Mouse (Mus musculus) adrenal gland, postnatal 4 days (tissue): ENCODE results near the gene Tfap2c. TPM values are rescaled to one million over a fixed set of nuclear protein-coding genes. Genes with fewer than 3 reads are reported as not detected.

ENCODE experiments used
- DNase-seq, 2 experiments: peaks; one replicate each; pipeline ENCODE4 v3.0.0; 2021 to 2022; ENCODE audit warnings: low spot score in 2 of 2, mixed read lengths in 2 of 2
- long read RNA-seq, 2 experiments: library from polyadenylated mRNA; stranded (forward); transcript quantifications; one replicate each; pipeline ENCODE4 v2.0.0; 2021
- total RNA-seq, 2 experiments: library from RNA; stranded (reverse); gene quantifications; 2 replicates each; pipeline ENCODE4 v1.2.3; 2021

The Tfap2c gene
- under 1 TPM in 1 of 2 experiments, not detected in 1; 0.11 TPM for total RNA-seq
- long read RNA-seq, experiment 1 = 0 reads
- long read RNA-seq, experiment 2 = 0 reads

DNA sequence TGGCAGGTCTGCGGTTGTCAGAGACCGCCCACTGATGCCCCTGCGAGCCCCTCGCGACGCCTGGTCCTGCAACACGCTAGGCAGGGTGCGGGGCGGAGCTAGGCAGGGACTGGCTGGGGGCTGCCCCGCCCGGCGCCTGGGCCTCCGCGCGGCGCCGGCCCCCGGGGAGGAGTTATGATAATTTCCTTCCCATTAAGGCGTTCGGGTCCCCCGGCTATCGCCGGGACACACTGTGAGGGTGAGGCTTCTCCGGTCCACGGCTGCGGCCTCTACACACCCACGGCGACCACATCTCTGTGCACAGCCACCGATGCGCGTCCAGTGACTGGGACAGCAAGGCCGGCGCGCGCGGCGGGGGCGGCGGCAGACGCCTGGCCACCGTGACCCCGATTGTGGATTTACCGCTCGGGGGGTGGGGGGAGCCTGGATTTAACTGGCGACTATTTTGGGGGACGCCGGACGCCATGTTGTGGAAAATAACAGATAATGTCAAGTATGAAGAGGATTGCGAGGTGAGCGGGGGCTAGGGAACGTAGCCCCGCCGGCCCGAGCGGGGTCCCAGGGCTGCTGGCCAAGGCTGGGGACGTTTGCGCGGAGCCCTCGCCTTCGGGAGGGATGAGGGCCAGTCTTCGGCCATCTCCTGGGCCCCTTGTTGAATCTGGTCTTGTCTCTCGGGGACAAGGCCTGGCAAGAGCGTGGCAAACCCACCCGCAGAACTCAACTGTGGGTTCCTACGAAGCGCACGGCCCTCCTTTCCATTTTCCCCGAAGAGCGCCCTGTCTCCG lies at the start of gene Tfap2c:
Gene Tfap2c (plus strand): TSS at position 223 of the 785 bp plus-strand sequence.
- DNase-seq = no peak

- no peak for DNase-seq
Observed at GRCm38 (mm10) chr2:172500752-172501316, 48.6 kb upstream of the Tfap2c start.

GRCm38 (mm10) chr2:172501341-172501740 lies 48.1 kb upstream of the Tfap2c start:
- no peak for DNase-seq

GRCm38 (mm10) chr2:172502168-172502567 lies 47.2 kb upstream of the Tfap2c start:
- DNase-seq = no peak

GRCm38 (mm10) chr2:172506121-172506520 lies 43.3 kb upstream of the Tfap2c start:
- DNase-seq = no peak

GRCm38 (mm10) chr2:172510056-172510712 lies 39.2 kb upstream of the Tfap2c start:
- no peak for DNase-seq

GRCm38 (mm10) chr2:172510899-172511298 lies 38.5 kb upstream of the Tfap2c start:
- no peak for DNase-seq

DNA sequence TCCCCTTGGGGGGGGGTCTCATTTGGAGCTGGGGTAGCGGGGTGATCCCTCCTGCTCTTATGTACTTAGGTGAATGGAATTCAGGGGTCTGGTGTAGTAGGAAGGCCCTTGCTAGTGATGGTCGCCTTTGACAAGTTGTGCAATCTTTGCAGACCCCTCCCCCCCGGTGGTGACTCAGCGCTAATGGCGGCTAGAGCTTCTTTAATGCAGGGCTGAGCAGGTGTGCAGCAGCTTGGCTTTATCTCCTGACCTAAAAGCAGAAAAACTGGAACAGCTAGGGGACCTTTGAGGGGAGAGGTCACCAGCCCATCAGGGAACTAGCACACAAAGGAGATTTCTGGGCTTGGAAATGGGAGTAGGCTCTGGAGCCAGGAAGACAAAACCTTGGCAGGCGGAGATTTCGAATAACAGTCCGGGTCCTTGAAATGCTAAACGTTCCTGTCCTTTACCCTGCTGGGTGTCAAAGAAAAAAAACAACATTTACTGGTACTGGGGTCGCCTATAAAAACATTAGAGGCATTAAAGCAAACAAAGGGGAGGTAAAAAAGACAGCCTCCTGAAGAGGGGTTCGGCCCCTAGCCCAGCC lies 32.9 kb upstream of the Tfap2c start:
- no peak for DNase-seq

GRCm38 (mm10) chr2:172520616-172521371 lies 28.6 kb upstream of the Tfap2c start:
- DNase-seq = no peak

- no peak for DNase-seq
Observed at GRCm38 (mm10) chr2:172522528-172522927, 26.9 kb upstream of the Tfap2c start.

GRCm38 (mm10) chr2:172527175-172527574 lies 22.2 kb upstream of the Tfap2c start:
- no peak for DNase-seq

DNA sequence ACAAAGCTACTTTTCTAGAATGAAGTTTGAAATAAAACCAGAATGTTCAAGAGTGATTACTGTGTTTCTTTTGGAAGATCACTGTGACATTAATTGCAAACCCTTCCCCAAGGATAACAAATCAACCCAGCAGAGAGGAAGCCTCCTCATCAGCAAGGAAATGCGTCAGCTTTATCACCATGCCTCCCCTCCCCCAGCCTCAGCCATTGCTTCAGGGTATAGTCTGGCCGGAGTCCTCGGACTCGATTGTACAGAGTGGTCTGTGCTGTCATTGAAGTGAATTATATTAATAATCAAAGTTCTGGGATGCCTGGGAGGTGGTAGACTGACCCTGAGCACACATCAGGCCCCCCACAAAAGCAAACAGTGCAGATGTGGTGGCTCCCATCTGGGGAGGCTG lies 5.4 kb upstream of the Tfap2c start:
- no peak for DNase-seq

GRCm38 (mm10) chr2:172544601-172545127 lies 4.7 kb upstream of the Tfap2c start:
- no peak for DNase-seq

DNA sequence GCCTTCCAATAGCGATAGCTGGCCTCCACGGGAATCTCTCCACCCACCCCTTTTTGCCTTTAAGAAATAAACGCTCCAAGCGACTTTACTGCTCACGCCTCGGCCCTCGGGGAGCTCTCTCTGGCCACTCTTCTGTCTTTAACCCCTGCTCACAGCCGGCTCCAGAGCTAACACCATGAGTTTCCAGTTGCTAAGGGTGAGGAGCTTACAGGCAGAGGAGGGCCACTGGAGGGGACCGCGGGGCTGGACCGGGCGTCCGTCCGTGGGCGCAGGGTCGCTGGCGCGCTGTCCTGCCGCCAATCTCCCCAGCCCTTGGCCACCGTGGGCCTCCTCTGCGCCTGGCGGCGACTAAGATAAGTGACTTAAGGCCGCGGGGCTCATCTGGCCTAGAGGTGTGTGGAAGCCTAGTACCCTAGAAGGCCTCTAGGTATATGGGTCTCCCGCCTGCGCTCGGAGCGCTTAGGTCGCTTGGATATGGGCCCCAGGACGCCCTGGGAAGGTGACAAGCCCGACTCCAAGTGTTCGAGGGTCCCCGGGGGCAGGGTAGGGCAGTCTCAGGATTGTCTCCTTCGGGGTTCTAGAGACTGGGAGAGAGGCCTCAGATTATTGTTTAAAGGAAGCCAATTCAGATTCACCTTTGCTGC lies 3.7 kb upstream of the Tfap2c start:
- no peak for DNase-seq

DNA sequence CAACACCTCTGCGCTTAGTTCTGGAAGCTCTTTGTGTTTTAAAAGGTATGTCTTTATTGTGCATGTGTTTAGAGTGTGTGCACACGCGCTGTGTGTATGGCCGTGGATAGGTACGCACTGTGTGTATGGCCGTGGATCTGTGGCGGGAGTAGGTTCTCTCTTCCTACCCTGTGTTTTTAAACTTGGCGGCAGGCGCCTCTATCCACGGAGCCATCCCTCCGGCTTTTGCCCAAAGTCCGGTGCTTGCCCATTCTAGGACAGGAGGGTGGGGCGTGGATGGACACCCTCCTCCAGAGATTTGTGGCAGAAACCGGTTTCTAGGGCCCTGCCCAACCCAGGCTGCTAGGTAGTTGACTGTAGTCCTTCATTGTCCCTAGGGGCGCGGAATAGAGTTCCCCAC lies 2.8 kb upstream of the Tfap2c start:
- no peak for DNase-seq

DNA sequence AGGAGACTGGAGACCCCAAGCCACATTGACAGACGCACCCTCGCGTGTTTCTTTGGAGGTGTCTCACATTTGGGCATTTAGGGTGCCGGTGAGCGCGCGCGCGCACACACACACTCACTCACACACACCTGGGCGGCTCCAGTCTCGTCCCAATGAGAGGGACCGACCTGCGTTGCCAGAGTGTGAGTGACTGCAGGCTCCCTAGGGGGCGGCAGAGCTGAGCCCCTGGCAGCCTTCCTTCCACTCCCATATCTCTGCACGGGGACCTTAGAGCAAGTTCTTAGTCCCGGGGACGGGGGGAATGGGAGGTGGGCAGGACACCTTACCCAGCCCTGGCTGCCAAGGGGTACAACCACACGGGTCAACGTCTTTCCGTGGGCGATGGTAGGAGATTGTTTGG lies 2.3 kb upstream of the Tfap2c start:
- DNase-seq = no peak

DNA sequence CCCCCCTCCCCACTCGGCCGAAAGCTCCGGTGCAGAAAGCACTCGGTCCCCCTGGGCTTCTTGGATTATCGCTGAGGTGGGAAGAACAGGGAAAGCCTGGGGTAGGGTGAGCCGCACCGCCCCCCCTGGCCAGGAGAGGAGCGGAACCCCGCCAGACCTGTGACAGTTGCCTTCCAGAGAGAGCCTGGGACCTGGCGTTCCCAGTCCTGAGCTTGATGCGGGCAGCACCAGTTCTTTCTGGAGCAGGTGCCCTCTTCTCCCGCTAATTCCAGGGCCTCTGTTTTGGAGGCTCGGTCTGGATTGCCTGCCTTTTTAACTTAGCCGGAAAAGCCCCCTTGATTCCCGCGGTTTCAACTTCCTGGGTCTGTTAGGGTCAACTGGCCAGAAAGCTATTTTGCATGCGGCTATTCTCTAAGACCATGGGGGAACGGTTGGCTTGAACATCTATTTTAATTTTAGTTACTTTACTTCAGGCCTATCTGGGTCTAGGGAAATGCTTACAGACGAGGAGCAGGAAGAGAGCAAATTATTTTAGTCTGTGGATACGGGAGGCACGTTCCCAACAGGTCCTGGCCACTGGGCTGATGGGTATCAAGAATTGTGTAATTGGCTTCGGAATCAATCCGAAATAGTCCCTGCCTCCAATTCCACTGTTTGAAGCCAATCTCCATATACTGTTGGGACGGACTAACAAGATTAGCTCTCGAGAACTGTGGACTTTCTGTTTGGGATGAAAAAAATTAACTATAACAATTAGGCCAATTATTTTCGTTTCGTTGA lies 1.4 kb upstream of the Tfap2c start:
- no peak for DNase-seq

- no peak for DNase-seq
Observed at GRCm38 (mm10) chr2:172548672-172549255, 629 bp upstream of the Tfap2c start.
